Mouse (Mus musculus): ENCODE results near the gene Styx. TPM values are rescaled to one million over a fixed set of nuclear protein-coding genes. Genes with fewer than 3 reads are reported as not detected.

Gene Styx
- total RNA-seq (2022), result 10 to 100 TPM; 17.1 to 21.6 (median 18.6) TPM

- DNase-seq (ENCODE audit: low spot score in 2 of 2), result peak; percentile 85 to 90
Measured at GRCm38 (mm10) chr14:45350931-45351859, at the start of gene Styx. Gene Styx (plus strand): TSS chr14:45351093.

DNA sequence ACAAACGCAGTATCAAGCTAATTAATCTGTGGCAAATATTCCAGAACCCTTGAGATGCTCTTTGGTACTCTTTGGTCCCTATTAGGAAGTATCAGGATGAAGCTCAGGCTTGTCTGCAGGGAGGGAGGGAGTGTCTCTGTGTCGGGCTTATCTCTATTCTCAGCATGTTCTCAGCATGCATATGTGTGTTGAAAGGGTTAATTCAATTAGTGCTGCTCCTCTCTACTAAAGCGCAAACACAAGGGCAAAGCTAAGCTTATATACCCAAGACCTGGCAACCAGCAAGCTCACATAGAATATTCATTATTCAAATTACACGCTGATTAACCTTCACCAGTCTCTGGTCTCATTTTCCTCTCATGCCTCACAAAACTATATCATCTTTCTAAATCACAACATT lies 47.0 kb upstream of the Styx start:
- DNase-seq (ENCODE audit: low spot score in 2 of 2), result no peak

GRCm38 (mm10) chr14:45304389-45304788 lies 46.5 kb upstream of the Styx start:
- no peak for DNase-seq (ENCODE audit: low spot score in 2 of 2)

- no peak for DNase-seq (ENCODE audit: low spot score in 2 of 2)
Measured at GRCm38 (mm10) chr14:45305852-45306251, 45.0 kb upstream of the Styx start.

DNA sequence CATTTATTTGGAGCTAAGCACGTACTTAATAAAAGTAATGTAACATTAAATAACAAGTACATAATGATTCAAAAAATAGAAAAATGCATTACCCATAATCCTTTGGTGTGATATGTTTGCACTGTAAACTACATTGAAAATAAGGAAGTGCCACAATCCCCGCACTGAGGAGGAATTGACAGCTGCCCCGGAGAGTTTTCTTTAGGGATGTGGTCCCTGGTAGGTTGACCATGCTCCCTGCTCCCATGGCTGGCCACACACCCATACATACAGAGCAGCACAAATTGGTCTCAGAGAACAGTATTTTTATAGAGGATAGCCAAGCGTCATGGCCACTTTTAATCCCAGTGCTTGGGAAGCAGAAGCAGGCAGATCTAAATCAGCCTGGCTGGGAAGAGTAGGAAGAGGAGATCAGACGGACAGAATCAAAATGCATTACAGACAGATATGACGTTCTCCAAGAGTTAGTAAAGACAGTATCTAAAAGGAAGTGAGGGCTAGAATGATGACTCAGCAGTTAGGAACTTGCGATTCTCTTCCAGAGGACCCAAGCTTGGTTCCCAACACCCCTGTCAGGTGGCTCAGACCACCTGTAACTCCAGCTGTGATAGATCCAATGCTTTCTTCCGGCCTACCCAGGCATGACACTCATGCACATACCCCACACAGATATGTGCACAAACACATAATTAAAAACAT lies 43.1 kb upstream of the Styx start:
- no peak for DNase-seq (ENCODE audit: low spot score in 2 of 2)

DNA sequence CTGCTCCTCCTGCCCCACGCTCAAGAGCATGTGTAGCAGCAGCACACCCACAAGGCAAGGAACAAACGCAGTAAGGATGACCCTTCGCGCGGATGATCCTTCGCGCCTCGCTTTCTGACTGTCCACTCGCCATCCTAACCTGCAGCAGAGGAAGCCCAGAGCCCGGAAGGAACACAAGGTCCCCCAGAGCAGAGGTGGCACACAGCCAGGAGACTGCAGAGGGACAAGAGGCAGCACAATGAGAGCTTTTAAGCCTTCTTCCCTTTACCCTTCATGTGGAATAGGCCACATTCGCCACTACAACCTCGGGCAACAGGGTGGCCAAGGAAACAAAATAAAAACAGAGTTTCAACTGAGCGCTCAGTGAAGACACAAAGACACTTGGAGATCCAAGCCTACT lies 41.2 kb upstream of the Styx start:
- no peak for DNase-seq (ENCODE audit: low spot score in 2 of 2)

DNA sequence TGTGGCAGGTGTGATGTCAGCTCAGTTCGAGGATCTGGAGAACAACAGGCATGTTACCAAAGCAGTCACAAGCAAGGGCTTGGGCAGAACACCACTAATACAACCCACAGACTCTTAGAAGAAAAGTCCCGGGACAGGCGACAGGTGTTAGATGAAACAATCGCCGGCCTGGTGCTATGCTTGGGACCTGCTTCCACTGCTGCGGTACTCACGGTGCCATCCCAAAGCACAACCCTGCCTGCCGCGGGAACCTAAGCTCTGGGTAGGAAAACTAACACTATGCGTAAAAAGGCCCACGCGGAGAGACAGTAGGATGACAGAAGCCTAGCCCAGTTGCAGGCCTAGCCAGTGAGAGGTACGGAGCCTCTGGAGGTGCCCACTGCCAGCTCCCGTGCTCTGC lies 40.8 kb upstream of the Styx start:
- no peak for DNase-seq (ENCODE audit: low spot score in 2 of 2)

- no peak for DNase-seq (ENCODE audit: low spot score in 2 of 2)
Measured at GRCm38 (mm10) chr14:45316927-45317326, 34.0 kb upstream of the Styx start.

- DNase-seq (ENCODE audit: low spot score in 2 of 2), result no peak
Measured at GRCm38 (mm10) chr14:45317921-45318411, 32.9 kb upstream of the Styx start.

DNA sequence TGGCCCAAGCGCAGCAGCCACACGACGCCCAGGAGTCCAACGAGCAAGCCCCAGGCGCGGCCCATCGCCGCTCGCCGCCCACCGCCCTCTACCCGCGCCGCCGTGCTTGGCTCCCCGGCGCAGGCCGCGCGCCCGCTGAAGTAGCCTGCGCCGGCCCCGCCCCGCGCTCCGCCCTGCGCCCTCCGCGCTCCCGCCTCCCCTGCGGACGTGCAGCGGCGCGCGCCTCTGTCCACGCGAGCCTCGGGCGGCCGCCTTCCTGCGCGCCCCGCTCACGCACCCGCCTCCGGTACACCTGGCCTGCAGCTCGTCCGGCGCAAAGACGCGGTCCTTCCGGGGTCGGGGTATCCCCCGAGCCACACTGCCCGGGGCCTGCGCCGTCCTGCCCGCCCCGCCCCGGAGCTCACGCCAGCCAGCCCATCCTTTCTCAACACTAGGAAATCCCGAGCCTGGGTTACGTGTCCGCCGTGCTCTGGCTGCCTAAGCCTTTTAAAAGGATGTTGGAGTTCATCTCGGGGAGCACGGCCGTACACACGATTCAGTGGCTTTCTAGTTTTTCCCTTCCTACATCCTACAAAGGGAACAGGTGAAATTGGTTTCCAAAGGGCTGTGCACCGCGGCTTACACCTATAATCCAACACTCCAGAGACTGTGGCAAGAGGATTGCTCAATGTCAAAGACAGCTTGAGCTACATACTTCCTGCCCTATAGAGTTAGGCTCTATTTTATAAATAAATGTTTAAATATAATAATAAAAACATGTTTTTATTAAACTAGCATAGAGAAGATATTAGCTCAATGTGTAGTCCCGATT lies 32.3 kb upstream of the Styx start, which contains the start of gene Ero1l:
Ero1l (minus strand) TSS at position 346 of the 811 bp plus-strand sequence.
- DNase-seq (ENCODE audit: low spot score in 2 of 2), result peak; percentile 59 to 80

- no peak for DNase-seq (ENCODE audit: low spot score in 2 of 2)
Measured at GRCm38 (mm10) chr14:45319237-45319610, 31.7 kb upstream of the Styx start.

DNA sequence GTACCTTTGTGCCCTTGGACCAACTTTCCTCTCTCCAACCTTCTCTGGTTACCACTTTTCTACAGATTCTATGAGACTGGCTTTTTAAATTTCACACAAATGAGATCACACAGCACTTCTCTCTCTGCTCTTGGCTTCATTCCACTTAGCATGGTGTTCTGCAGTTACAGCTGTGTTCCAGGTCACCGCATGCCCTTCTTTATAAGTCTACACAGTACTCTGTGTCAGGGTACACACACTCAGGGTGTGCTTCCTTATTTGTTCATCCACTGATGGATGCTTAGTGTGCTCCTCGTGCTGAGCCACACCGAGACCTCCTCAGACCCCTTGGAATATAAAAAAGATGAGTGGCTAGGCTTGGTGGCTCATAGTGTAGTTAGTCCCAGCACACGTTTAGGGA lies 30.8 kb upstream of the Styx start:
- DNase-seq (ENCODE audit: low spot score in 2 of 2), result no peak

- DNase-seq (ENCODE audit: low spot score in 2 of 2), result no peak
Measured at GRCm38 (mm10) chr14:45321067-45321466, 29.8 kb upstream of the Styx start.

- no peak for DNase-seq (ENCODE audit: low spot score in 2 of 2)
Measured at GRCm38 (mm10) chr14:45321622-45322021, 29.3 kb upstream of the Styx start.

- no peak for DNase-seq (ENCODE audit: low spot score in 2 of 2)
Measured at GRCm38 (mm10) chr14:45322450-45322849, 28.4 kb upstream of the Styx start.

DNA sequence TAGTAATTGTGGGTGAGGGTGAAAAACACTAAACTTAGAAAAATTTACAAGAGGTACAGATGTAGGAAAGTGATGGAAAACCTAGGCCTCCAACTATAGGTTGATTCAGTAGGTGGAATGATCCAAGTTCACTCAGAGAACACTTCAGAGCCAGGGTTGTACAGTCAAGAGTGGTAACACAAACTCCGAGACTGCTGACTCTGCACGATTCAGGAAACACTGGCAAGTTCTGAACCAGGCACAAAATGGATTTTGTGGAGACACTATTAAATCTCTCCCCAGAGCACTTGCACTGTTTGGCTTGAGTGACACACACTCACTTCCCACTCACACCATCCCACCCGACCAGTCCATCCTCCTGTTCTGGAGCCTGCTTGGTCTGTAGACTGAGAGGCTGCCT lies 27.6 kb upstream of the Styx start:
- no peak for DNase-seq (ENCODE audit: low spot score in 2 of 2)

DNA sequence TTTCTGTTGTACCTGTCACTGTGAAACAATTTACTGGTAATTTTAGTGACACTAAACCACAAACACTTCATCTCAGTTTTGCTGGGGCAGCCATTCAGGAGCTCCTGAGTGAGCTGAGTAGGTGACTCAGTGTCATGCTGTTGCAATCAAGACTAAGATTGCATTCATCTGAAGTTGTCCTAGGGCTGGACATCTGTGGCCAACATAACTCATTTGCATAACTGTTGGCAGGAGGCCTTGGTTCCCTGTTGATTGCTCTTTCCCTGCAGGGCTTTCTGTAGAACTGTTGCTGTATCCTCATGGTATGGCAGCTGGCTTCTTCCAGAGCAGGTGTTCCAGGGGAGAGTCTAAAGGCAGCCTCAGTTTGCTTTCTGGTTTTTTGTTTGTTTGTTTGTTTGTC lies 25.4 kb upstream of the Styx start:
- peak in 1 of 2 experiments; percentile 19 for DNase-seq (ENCODE audit: low spot score in 2 of 2)

DNA sequence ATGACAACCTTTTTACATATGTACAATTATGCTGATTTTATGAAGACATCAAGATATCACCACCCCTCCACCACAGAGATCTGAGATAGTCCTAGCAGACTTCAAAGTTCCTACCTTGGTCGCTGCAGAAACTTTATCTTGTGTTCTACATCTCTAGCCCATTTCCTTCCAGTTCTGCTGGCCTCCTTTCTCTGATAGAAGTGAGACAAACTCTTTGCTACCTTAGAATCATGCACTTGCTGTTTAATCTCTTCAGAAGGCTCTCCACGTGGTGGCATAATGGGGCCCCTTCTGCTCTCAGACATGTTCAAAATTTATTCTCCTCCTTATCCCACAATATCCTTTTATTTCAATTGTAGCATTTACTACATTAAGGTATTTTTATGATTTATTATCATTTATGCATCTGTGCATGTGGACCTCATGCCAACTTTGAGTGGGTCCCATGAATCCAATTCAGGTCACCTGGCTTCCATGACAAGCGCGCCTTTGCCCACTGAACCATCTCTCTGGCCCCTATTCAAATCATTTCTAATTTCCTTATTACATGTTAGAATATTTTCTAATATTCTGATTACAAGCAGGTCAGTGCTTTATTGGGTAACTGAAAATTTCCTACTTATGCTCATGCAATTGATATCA lies 22.7 kb upstream of the Styx start:
- no peak for DNase-seq (ENCODE audit: low spot score in 2 of 2)

- DNase-seq (ENCODE audit: low spot score in 2 of 2), result no peak
Measured at GRCm38 (mm10) chr14:45329018-45329588, 21.8 kb upstream of the Styx start.

- DNase-seq (ENCODE audit: low spot score in 2 of 2), result peak; percentile 85 to 90
Measured at GRCm38 (mm10) chr14:45329589-45330181, 21.2 kb upstream of the Styx start, which contains the start of gene Psmc6. Gene Psmc6 (plus strand): TSS chr14:45329788.

Data from layer of hippocampus, adult 8-10 months (tissue).